Mouse (Mus musculus): Measurements from ENCODE around the gene Mapre1. TPM values are rescaled to one million over a fixed set of nuclear protein-coding genes. Genes with fewer than 3 reads are reported as not detected.
"Not testable (repeated sequence)": the region's sequence is repeated elsewhere in the genome, so short reads cannot be mapped to it uniquely, and the experiment has no call there.

The Mapre1 gene
- polyA plus RNA-seq, 1 experiment from 2014 or later = 230 TPM

GRCm38 (mm10) chr2:153779394-153779981, 38.4 kb downstream of the Mapre1 start, which contains the start of gene Efcab8:
Gene Efcab8 (plus strand): TSS chr2:153779931.
- H3K4me1 ChIP-seq = peaks cover 11% of the 10 kb centered on the region
- no peak for ATAC-seq (ENCODE audit: insufficient number of reproducible peaks, insufficient read depth, low FRiP score, low TSS enrichment, low read depth)
- no peaks in the 10 kb centered on the region for H3K9me3 ChIP-seq
- H3K27me3 ChIP-seq = no peaks in the 10 kb centered on the region
- 47% methylated on average over 12 of the region's 12 CpGs for WGBS
- peak within 1 kb of the TSS; percentile 34; the same call in 1 of the 2 replicates for H3K27ac ChIP-seq
- H3K4me3 ChIP-seq = peak within 1 kb of the TSS; percentile 39
- H3K9ac ChIP-seq = peak within 1 kb of the TSS; percentile 65
- peaks cover under 1% of the 10 kb centered on the region for H3K36me3 ChIP-seq
- H3K4me2 ChIP-seq = peak within 1 kb of the TSS; percentile 75

GRCm38 (mm10) chr2:153781181-153781580, 40.1 kb downstream of the Mapre1 start:
- H3K27me3 ChIP-seq = no peaks in the 10 kb centered on the region
- peaks cover 11% of the 10 kb centered on the region for H3K4me1 ChIP-seq
- H3K9me3 ChIP-seq = no peaks in the 10 kb centered on the region
- H3K27ac ChIP-seq = no peak overlapping the region
- ATAC-seq (ENCODE audit: insufficient number of reproducible peaks, insufficient read depth, low FRiP score, low TSS enrichment, low read depth) = no peak
- no peak overlapping the region for H3K4me3 ChIP-seq
- H3K9ac ChIP-seq = no peak overlapping the region
- WGBS = 90% methylated on average over 4 of the region's 4 CpGs
- no peaks in the 10 kb centered on the region for H3K36me3 ChIP-seq
- no peak overlapping the region for H3K4me2 ChIP-seq

- no peak overlapping the region for H3K9ac ChIP-seq
- no peak overlapping the region for H3K4me3 ChIP-seq
- no peaks in the 10 kb centered on the region for H3K4me1 ChIP-seq
- no peak overlapping the region for H3K4me2 ChIP-seq
- H3K27ac ChIP-seq = no peak overlapping the region
- H3K36me3 ChIP-seq = no peaks in the 10 kb centered on the region
- no peak for ATAC-seq (ENCODE audit: insufficient number of reproducible peaks, insufficient read depth, low FRiP score, low TSS enrichment, low read depth)
- no peaks in the 10 kb centered on the region for H3K27me3 ChIP-seq
- WGBS = 84% methylated on average over 2 of the region's 2 CpGs
- H3K9me3 ChIP-seq = no peaks in the 10 kb centered on the region
Measured at GRCm38 (mm10) chr2:153784668-153785067, 43.6 kb downstream of the Mapre1 start.

GRCm38 (mm10) chr2:153793366-153793765, 52.3 kb downstream of the Mapre1 start:
- H3K9me3 ChIP-seq = no peaks in the 10 kb centered on the region
- no peak overlapping the region for H3K4me3 ChIP-seq
- H3K27me3 ChIP-seq = no peaks in the 10 kb centered on the region
- no peak overlapping the region for H3K9ac ChIP-seq
- no peak for ATAC-seq (ENCODE audit: insufficient number of reproducible peaks, insufficient read depth, low FRiP score, low TSS enrichment, low read depth)
- no peak overlapping the region for H3K4me2 ChIP-seq
- H3K4me1 ChIP-seq = no peaks in the 10 kb centered on the region
- H3K36me3 ChIP-seq = no peaks in the 10 kb centered on the region
- H3K27ac ChIP-seq = no peak overlapping the region

- H3K36me3 ChIP-seq = no peaks in the 10 kb centered on the region
- H3K27me3 ChIP-seq = no peaks in the 10 kb centered on the region
- no peak for ATAC-seq (ENCODE audit: insufficient number of reproducible peaks, insufficient read depth, low FRiP score, low TSS enrichment, low read depth)
- WGBS = 53% methylated on average over 5 of the region's 5 CpGs
- H3K27ac ChIP-seq = no peak overlapping the region
- no peak overlapping the region for H3K9ac ChIP-seq
- H3K9me3 ChIP-seq = no peaks in the 10 kb centered on the region
- no peaks in the 10 kb centered on the region for H3K4me1 ChIP-seq
- no peak overlapping the region for H3K4me3 ChIP-seq
- no peak overlapping the region for H3K4me2 ChIP-seq
Measured at GRCm38 (mm10) chr2:153795090-153795489, 54.0 kb downstream of the Mapre1 start.

- not testable (repeated sequence) for H3K9me3 ChIP-seq; H3K4me2 ChIP-seq; H3K27ac ChIP-seq; H3K36me3 ChIP-seq; H3K4me3 ChIP-seq; H3K9ac ChIP-seq; H3K4me1 ChIP-seq; H3K27me3 ChIP-seq; ATAC-seq (ENCODE audit: insufficient number of reproducible peaks, insufficient read depth, low FRiP score, low TSS enrichment, low read depth)
Measured at GRCm38 (mm10) chr2:153807464-153807863, 66.4 kb downstream of the Mapre1 start.

GRCm38 (mm10) chr2:153808146-153808545, 67.1 kb downstream of the Mapre1 start:
- WGBS = 77% methylated on average over 8 of the region's 8 CpGs
- no peaks in the 10 kb centered on the region for H3K36me3 ChIP-seq
- no peak overlapping the region for H3K27ac ChIP-seq
- H3K4me2 ChIP-seq = no peak overlapping the region
- H3K4me1 ChIP-seq = no peaks in the 10 kb centered on the region
- no peak overlapping the region for H3K9ac ChIP-seq
- H3K27me3 ChIP-seq = no peaks in the 10 kb centered on the region
- ATAC-seq (ENCODE audit: insufficient number of reproducible peaks, insufficient read depth, low FRiP score, low TSS enrichment, low read depth) = no peak
- no peak overlapping the region for H3K4me3 ChIP-seq
- H3K9me3 ChIP-seq = no peaks in the 10 kb centered on the region

- Histone ChIP-seq H3K4me1 (no peaks in the 10 kb centered on the region), H3K36me3 (no peaks in the 10 kb centered on the region), H3K9ac (no peak overlapping the region), H3K4me2 (no peak overlapping the region), H3K4me3 (no peak overlapping the region), H3K27me3 (no peaks in the 10 kb centered on the region), H3K9me3 (no peaks in the 10 kb centered on the region), H3K27ac (no peak overlapping the region)
- no peak for ATAC-seq (ENCODE audit: insufficient number of reproducible peaks, insufficient read depth, low FRiP score, low TSS enrichment, low read depth)
- WGBS = 66% methylated on average over 6 of the region's 6 CpGs
Measured at GRCm38 (mm10) chr2:153808841-153809240, 67.8 kb downstream of the Mapre1 start.

- no peak overlapping the region for H3K9ac ChIP-seq
- H3K4me2 ChIP-seq = no peak overlapping the region
- WGBS = 73% methylated on average over 3 of the region's 3 CpGs
- H3K27me3 ChIP-seq = no peaks in the 10 kb centered on the region
- no peak for ATAC-seq (ENCODE audit: insufficient number of reproducible peaks, insufficient read depth, low FRiP score, low TSS enrichment, low read depth)
- H3K4me3 ChIP-seq = no peak overlapping the region
- no peak overlapping the region for H3K27ac ChIP-seq
- H3K36me3 ChIP-seq = no peaks in the 10 kb centered on the region
- H3K4me1 ChIP-seq = no peaks in the 10 kb centered on the region
- H3K9me3 ChIP-seq = no peaks in the 10 kb centered on the region
Measured at GRCm38 (mm10) chr2:153809921-153810320, 68.8 kb downstream of the Mapre1 start.

GRCm38 (mm10) chr2:153822005-153822543, 81.0 kb downstream of the Mapre1 start:
- Histone ChIP-seq H3K36me3 (no peaks in the 10 kb centered on the region), H3K9ac (no peak overlapping the region), H3K9me3 (no peaks in the 10 kb centered on the region), H3K4me1 (peaks cover 7% of the 10 kb centered on the region; the same call in 1 of the 2 replicates), H3K27me3 (no peaks in the 10 kb centered on the region), H3K27ac (no peak overlapping the region), H3K4me2 (no peak overlapping the region), H3K4me3 (no peak overlapping the region)
- no peak for ATAC-seq (ENCODE audit: insufficient number of reproducible peaks, insufficient read depth, low FRiP score, low TSS enrichment, low read depth)
- WGBS = 86% methylated on average over 2 of the region's 2 CpGs

Data from embryonic facial prominence, embryonic 13.5 days (tissue).